Mouse (Mus musculus) C2C12 (cell line): ENCODE measurements around the gene Pttg1. TPM values are rescaled to one million over a fixed set of nuclear protein-coding genes. Genes with fewer than 3 reads are reported as not detected.
A peak's percentile ranks its signal among the peaks of the same experiment; 100 is the strongest.

Experiments
- H3K27me3 ChIP-seq: one replicate; pipeline ENCODE4 v1.6.1; 2011; ENCODE audit not compliant: control insufficient read depth, insufficient read depth, insufficient read length
- H3K36me3 ChIP-seq: one replicate; pipeline ENCODE4 v1.6.1; 2011; ENCODE audit not compliant: control insufficient read depth, insufficient read depth
- H3K4me3 ChIP-seq: one replicate; pipeline ENCODE4 v1.5.1; 2011; ENCODE audit warnings: mild to moderate bottlenecking, control low read depth; ENCODE audit not compliant: poor library complexity, insufficient read depth, severe bottlenecking
- H3K79me2 ChIP-seq: one replicate; pipeline ENCODE4 v1.6.1; 2011; ENCODE audit not compliant: control insufficient read depth, insufficient read depth
- H3K79me3 ChIP-seq: one replicate; pipeline ENCODE4 v1.6.1; 2011; ENCODE audit warnings: low read depth, control low read depth
- H3ac ChIP-seq: one replicate; pipeline ENCODE3; 2011; ENCODE audit warnings: low read depth; ENCODE audit not compliant: control insufficient read depth, insufficient read length
- CEBPB ChIP-seq: IDR thresholded peaks from one replicate; pipeline ENCODE4 v1.6.1; 2011; ENCODE audit warnings: low read depth, mild to moderate bottlenecking, control low read depth, moderate library complexity
- CTCF ChIP-seq: IDR thresholded peaks from one replicate; pipeline ENCODE4 v1.5.1; 2011; ENCODE audit not compliant: control insufficient read depth, insufficient read depth, insufficient read length
- FOSL1 ChIP-seq: IDR thresholded peaks from one replicate; pipeline ENCODE4 v1.8.0; 2011; ENCODE audit warnings: mild to moderate bottlenecking, low read length; ENCODE audit not compliant: poor library complexity, insufficient read depth, severe bottlenecking
- MAX ChIP-seq: IDR thresholded peaks from one replicate; pipeline ENCODE4 v1.6.1; 2011; ENCODE audit warnings: mild to moderate bottlenecking, control low read depth
- MYOD1 ChIP-seq: IDR thresholded peaks from one replicate; pipeline ENCODE4 v1.6.1; 2011; ENCODE audit warnings: low read depth; ENCODE audit not compliant: control insufficient read depth, insufficient read length
- MYOG ChIP-seq: IDR thresholded peaks from one replicate; pipeline ENCODE4 v1.6.1; 2011; ENCODE audit not compliant: control insufficient read depth, insufficient read length; ENCODE audit errors: extremely low read depth
- USF1 ChIP-seq: IDR thresholded peaks from one replicate; pipeline ENCODE4 v1.6.1; 2011; ENCODE audit warnings: low read depth, mild to moderate bottlenecking, control low read depth, moderate library complexity
- polyA plus RNA-seq: library from polyadenylated mRNA; unstranded; fragments of >200 nt; fragmentation: generic; extraction: Trizol; gene quantifications from one replicate; pipeline ENCODE4 v1.2.1, GENCODE M21; 2012; ENCODE audit warnings: missing spikeins

The Pttg1 gene
- polyA plus RNA-seq, 1 experiment, result 168 TPM

GRCm38 (mm10) chr11:43449916-43450315 is 23.9 kb upstream of the Pttg1 start:
- peaks cover 27% of the 10 kb centered on the region for H3K36me3 ChIP-seq
- peaks cover 4% of the 10 kb centered on the region for H3K27me3 ChIP-seq
- no peak for TF ChIP-seq CTCF
- no peak for TF ChIP-seq CEBPB
- TF ChIP-seq MAX, result no peak
- TF ChIP-seq MYOG, result no peak
- TF ChIP-seq MYOD1, result no peak
- H3K79me2 ChIP-seq, result no peaks in the 10 kb centered on the region
- H3K79me3 ChIP-seq, result no peaks in the 10 kb centered on the region
- no peak overlapping the region for H3K4me3 ChIP-seq
- no peak overlapping the region for H3ac ChIP-seq

GRCm38 (mm10) chr11:43443183-43443582 is 17.1 kb upstream of the Pttg1 start:
- Histone ChIP-seq H3K4me3 (no peak overlapping the region), H3K27me3 (no peaks in the 10 kb centered on the region), H3ac (no peak overlapping the region), H3K79me3 (no peaks in the 10 kb centered on the region), H3K79me2 (no peaks in the 10 kb centered on the region), H3K36me3 (peaks cover 95% of the 10 kb centered on the region)
- TF ChIP-seq MAX (no peak), FOSL1 (no peak), USF1 (no peak), MYOD1 (no peak), MYOG (no peak), CEBPB (no peak), CTCF (no peak)

- H3K27me3 ChIP-seq, result no peaks in the 10 kb centered on the region
- no peak for TF ChIP-seq CEBPB
- no peak for TF ChIP-seq CTCF
- TF ChIP-seq USF1, result no peak
- no peak for TF ChIP-seq MAX
- TF ChIP-seq FOSL1, result no peak
- no peak for TF ChIP-seq MYOD1
- TF ChIP-seq MYOG, result no peak
- H3K4me3 ChIP-seq, result no peak overlapping the region
- H3ac ChIP-seq, result no peak overlapping the region
- peaks cover 2% of the 10 kb centered on the region for H3K79me3 ChIP-seq
- H3K36me3 ChIP-seq, result peaks cover 91% of the 10 kb centered on the region
- H3K79me2 ChIP-seq, result peaks cover 5% of the 10 kb centered on the region
Measured at GRCm38 (mm10) chr11:43441121-43441520, 15.1 kb upstream of the Pttg1 start.

DNA sequence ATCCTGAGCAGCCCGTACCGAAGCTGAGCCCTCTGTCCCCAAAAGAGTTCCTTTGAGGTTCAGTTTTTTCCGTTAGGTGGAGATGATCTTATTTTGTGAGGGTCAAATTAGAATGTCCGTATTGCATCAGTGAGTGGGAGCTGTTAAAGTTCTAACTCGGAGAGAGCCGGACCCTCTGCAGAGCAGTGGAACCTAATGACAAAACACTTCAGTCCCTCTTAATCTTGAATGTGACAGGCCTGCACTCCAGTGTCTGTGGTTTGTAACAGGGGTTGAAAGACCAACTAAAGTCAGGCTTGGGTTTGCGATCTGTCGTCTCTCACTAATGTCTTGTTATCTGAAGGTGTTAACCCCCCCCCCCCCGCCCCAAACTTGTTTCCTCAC is 8.0 kb upstream of the Pttg1 start:
- Histone ChIP-seq H3K36me3 (peaks cover 21% of the 10 kb centered on the region), H3K27me3 (no peaks in the 10 kb centered on the region), H3K4me3 (peak overlapping the region; percentile 79), H3K79me2 (peaks cover 31% of the 10 kb centered on the region), H3K79me3 (peaks cover 23% of the 10 kb centered on the region), H3ac (peak overlapping the region; percentile 87)
- TF ChIP-seq FOSL1, result no peak
- TF ChIP-seq USF1, result no peak
- no peak for TF ChIP-seq CTCF
- TF ChIP-seq MYOD1, result no peak
- no peak for TF ChIP-seq MAX
- TF ChIP-seq CEBPB, result no peak
- TF ChIP-seq MYOG, result no peak

DNA sequence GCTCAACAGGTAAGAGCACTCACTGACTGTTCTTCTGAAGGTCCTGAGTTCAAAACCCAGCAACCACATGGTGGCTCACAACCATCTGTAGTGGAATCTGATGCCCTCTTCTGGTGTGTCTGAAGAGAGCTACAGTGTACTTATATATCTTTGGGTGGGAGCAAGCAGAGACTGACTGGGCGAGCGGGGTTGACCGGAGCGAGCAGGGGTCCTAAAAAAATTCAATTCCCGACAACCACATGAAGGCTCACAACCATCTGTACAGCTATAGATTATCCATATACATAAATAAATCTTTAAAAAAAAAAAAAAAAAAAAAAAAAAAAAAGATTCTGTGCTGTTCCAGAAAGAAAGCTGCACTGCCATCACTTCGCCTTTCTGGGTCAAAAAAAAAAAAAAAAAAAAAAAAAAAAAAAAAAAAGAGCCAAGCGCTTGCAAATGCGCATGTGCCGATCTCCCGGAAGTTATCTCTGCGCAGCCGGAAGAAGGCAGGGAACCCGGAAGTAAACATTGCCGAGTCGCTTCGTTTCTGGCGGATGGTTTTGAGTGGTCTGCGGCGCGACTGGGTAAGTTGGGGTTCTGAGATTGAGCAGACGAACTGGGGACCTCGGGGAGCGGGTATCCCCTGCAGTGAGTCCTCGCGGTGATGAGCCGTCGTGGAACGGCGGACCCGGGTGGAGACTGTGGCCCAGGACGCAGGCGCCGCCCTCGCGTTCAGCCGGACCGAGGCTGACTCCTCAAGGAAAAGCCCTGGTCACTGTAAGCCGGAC is 7.4 kb upstream of the Pttg1 start, which contains the start of gene Slu7:
TSS of gene Slu7 (plus strand) at position 491 of the 770 bp plus-strand sequence.
- peaks cover 23% of the 10 kb centered on the region for H3K79me3 ChIP-seq
- H3ac ChIP-seq, result peak within 1 kb of the TSS; percentile 87
- TF ChIP-seq MYOG, result no peak
- TF ChIP-seq CTCF, result no peak
- TF ChIP-seq CEBPB, result no peak
- no peak for TF ChIP-seq MAX
- no peak for TF ChIP-seq FOSL1
- no peak for TF ChIP-seq USF1
- TF ChIP-seq MYOD1, result no peak
- H3K79me2 ChIP-seq, result peaks cover 31% of the 10 kb centered on the region
- peaks cover 15% of the 10 kb centered on the region for H3K36me3 ChIP-seq
- H3K27me3 ChIP-seq, result no peaks in the 10 kb centered on the region
- H3K4me3 ChIP-seq, result peak within 1 kb of the TSS; percentile 79

DNA sequence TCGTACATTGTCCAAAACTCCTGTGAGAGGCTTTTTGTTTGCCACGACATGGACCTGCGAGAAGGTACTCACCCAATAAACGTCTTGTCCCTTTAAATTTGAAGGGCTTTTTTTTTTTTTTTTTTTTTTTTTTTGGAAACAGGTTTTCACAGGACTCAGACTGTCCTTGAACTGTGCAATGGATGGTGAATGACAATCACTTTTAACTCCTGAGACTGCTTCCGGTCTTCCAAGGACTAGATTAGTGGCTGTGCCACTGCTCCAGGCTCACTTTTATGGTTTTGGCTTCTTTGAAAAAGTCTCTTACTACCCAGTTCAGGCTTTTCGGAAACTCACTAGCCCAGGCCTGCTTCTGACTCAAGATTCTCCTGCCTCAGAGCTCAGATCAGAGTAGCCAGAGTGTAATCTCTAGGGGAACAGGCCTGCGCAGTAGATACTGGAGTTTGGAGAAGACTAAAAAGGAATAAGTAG is 398 bp upstream of the Pttg1 start:
- H3K36me3 ChIP-seq, result peaks cover 24% of the 10 kb centered on the region
- TF ChIP-seq CTCF (no peak), USF1 (no peak), CEBPB (no peak), MYOD1 (no peak), MAX (no peak), MYOG (no peak), FOSL1 (no peak)
- no peak overlapping the region for H3ac ChIP-seq
- peaks cover 32% of the 10 kb centered on the region for H3K79me2 ChIP-seq
- no peaks in the 10 kb centered on the region for H3K27me3 ChIP-seq
- peaks cover 14% of the 10 kb centered on the region for H3K79me3 ChIP-seq
- peak overlapping the region; percentile 52 for H3K4me3 ChIP-seq
